Mouse (Mus musculus) gonadal fat pad, adult 2 months (tissue): Measurements from ENCODE around the gene Comp. TPM values are rescaled to one million over a fixed set of nuclear protein-coding genes. Genes with fewer than 3 reads are reported as not detected.

Experiments
- DNase-seq: peaks from one replicate; pipeline ENCODE4 v3.0.0-alpha.2; 2012; ENCODE audit warnings: low read depth
- polyA plus RNA-seq: library from polyadenylated mRNA; depleted of rRNA; stranded (reverse); fragments of >200 nt; gene quantifications from 2 replicates; pipeline ENCODE4 v1.2.3, GENCODE M21; 2012; rRNA removed

Gene Comp
- polyA plus RNA-seq: 1.7 and 4.6 TPM in 2 replicates

- DNase-seq: no peak
These were observed at the start of gene Comp for GRCm38 (mm10) chr8:70373397-70374317. TSS of gene Comp (plus strand) at chr8:70373558.

- DNase-seq: no peak
These were observed 49.6 kb upstream of the Comp start for GRCm38 (mm10) chr8:70323716-70324115.

GRCm38 (mm10) chr8:70327512-70327911, 45.8 kb upstream of the Comp start:
- DNase-seq: no peak

GRCm38 (mm10) chr8:70329124-70329834, 44.1 kb upstream of the Comp start, which contains the start of gene Gdf1:
TSS of gene Gdf1 (plus strand) at chr8:70329817.
- DNase-seq: no peak

- no peak for DNase-seq
These were observed 43.3 kb upstream of the Comp start for GRCm38 (mm10) chr8:70329835-70330740.

GRCm38 (mm10) chr8:70330741-70331364, 42.5 kb upstream of the Comp start:
- DNase-seq: no peak

GRCm38 (mm10) chr8:70331526-70331925, 41.8 kb upstream of the Comp start:
- no peak for DNase-seq

GRCm38 (mm10) chr8:70332070-70332877, 41.1 kb upstream of the Comp start:
- DNase-seq: no peak

GRCm38 (mm10) chr8:70332878-70333202, 40.5 kb upstream of the Comp start:
- DNase-seq: no peak

GRCm38 (mm10) chr8:70338931-70339330, 34.4 kb upstream of the Comp start:
- DNase-seq: no peak

GRCm38 (mm10) chr8:70340659-70341058, 32.7 kb upstream of the Comp start:
- DNase-seq: no peak

GRCm38 (mm10) chr8:70342007-70342406, 31.4 kb upstream of the Comp start:
- DNase-seq: no peak

- no peak for DNase-seq
These were observed 30.3 kb upstream of the Comp start for GRCm38 (mm10) chr8:70343076-70343475.

GRCm38 (mm10) chr8:70343696-70344095, 29.7 kb upstream of the Comp start:
- DNase-seq: no peak

- DNase-seq: no peak
These were observed 29.1 kb upstream of the Comp start for GRCm38 (mm10) chr8:70344279-70344678.

- DNase-seq: no peak
These were observed 25.9 kb upstream of the Comp start for GRCm38 (mm10) chr8:70347443-70347842.

GRCm38 (mm10) chr8:70347860-70348420, 25.4 kb upstream of the Comp start:
- no peak for DNase-seq

GRCm38 (mm10) chr8:70351035-70351999, 22.0 kb upstream of the Comp start:
- DNase-seq: no peak

GRCm38 (mm10) chr8:70352000-70352384, 21.4 kb upstream of the Comp start:
- DNase-seq: no peak
